ENCODE assay signal across 11 mouse cellular contexts in genomic region chr2:10874303-10874702, GRCm38 (mm10).
DNase-seq lines count a peak whose midpoint lies in the region.
"Had no signal": no experiment of that assay in that cellular context is flagged by ENCODE, and none has a peak within 500 bp of the region (broad histone marks: within the 10 kb centered on the region; RNA-seq: fewer than 3 reads in every experiment).

No protein-coding gene starts in this region.

- DNase-seq in frontal cortex, adult 2 months (ENCODE audit: extremely low spot score in 1 of 2, low spot score in 1 of 2), result peak; percentile 63 to 67
- peak; percentile 26 to 80 for DNase-seq in layer of hippocampus, adult 18-20 months (ENCODE audit: low spot score in 2 of 2)
- peak; percentile 34 to 56 for DNase-seq in left cerebral cortex, adult 18-20 months (ENCODE audit: low spot score in 2 of 2)
- DNase-seq in right cerebral cortex, adult 2 months (ENCODE audit: low spot score in 2 of 2), result peak; percentile 68 to 76
- no peak for DNase-seq in kidney, adult 11 months
- DNase-seq in gastrocnemius, adult 18-20 months (ENCODE audit: low spot score), result no peak
- no peak for DNase-seq in testis, postnatal 14 days (ENCODE audit: low spot score)
- no peak for DNase-seq in adrenal gland, postnatal 10 days
- DNase-seq: gastrocnemius, postnatal 14 days; heart, postnatal 14 days; thymus, adult 2 months had no signal

Comparison
In these comparisons a context has a peak if more than half of its experiments do, and no peak if none do; other contexts are left out.
1. DNase-seq: peak in frontal cortex, adult 2 months (2 of 2), layer of hippocampus, adult 18-20 months (2 of 2), left cerebral cortex, adult 18-20 months (2 of 2) and right cerebral cortex, adult 2 months (2 of 2); none in kidney, adult 11 months (single experiment), gastrocnemius, adult 18-20 months (single experiment), testis, postnatal 14 days (single experiment) and adrenal gland, postnatal 10 days (single experiment).